Mouse (Mus musculus) macrophage (primary cell): ENCODE results near the gene Samd4b. TPM values are rescaled to one million over a fixed set of nuclear protein-coding genes. Genes with fewer than 3 reads are reported as not detected.

Experiments
- H3K27ac ChIP-seq: fragments of 350-480 bp; formaldehyde crosslinking; 2 replicates; pipeline ENCODE4 v1.9.0; 2021
- H3K36me3 ChIP-seq: fragments of 350-480 bp; formaldehyde crosslinking; 2 replicates; pipeline ENCODE4 v1.9.0; 2021; ENCODE audit errors: inconsistent target
- H3K4me3 ChIP-seq: fragments of 350-480 bp; formaldehyde crosslinking; 2 replicates; pipeline ENCODE4 v1.9.0; 2021; ENCODE audit errors: inconsistent target
- H3K79me2 ChIP-seq: fragments of 350-480 bp; formaldehyde crosslinking; 2 replicates; pipeline ENCODE4 v1.9.0; 2021; ENCODE audit errors: inconsistent target
- WGBS: methylation state at CpG from one replicate; pipeline ENCODE4 v1.1.7; 2026; ENCODE audit warnings: inconsistent platforms; ENCODE audit not compliant: missing documents; 5-methylcytosine and 5-hydroxymethylcytosine counted together
- polyA plus RNA-seq: library from polyadenylated mRNA; stranded (reverse); fragments of 250-400 nt; gene quantifications from 3 replicates; pipeline ENCODE4 v1.2.4, GENCODE M21; 2018; ENCODE audit warnings: inconsistent platforms

Gene Samd4b
- polyA plus RNA-seq, 1 experiment from 2014 or later = 25.5 TPM

DNA sequence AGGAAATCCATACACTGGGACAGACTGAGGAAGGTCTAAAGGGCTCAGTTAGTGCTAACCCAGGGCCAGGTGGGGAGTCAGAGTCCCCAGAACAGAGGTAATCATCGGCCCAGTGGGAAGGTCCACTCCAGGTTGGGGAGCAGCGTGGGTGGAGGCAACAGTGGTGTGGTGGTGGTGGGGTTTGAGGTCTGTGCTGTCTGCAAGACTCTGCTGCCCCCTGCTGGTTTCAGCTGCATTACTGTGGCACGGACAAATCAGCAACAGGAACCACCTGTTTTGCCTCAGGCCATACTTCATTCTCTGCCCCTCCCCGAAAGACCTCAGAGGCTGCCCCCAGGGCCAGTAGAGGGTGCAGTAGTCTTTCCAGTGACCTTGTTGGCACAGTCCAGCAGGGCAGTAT is 211.5 kb downstream of the Samd4b start:
- H3K27ac ChIP-seq = peak overlapping the region; percentile 100
- no peak overlapping the region for H3K4me3 ChIP-seq
- peaks cover 44% of the 10 kb centered on the region for H3K79me2 ChIP-seq
- WGBS = 0% methylated on average over 3 of the region's 4 CpGs
- peaks cover 26% of the 10 kb centered on the region; the same call in 1 of the 2 replicates for H3K36me3 ChIP-seq

DNA sequence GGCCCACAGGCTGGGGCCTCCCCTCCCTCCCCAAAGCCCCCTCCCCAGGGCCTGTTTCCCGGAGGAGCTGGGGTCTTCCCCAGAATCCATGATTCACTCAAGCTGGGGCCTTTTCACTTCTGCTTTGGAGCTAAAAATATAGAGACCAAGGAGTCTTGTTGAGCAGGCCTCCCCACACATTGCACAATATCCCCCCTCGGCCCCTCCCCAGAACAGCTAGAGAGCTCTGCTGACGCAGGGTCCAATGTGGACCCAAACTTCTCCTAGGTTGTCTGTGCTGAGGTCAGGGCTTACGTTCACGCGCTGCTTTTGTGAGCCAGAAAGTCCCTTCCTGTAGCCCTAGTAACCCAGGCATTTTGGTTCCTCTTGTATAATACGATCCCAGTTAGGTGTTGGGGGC is 211.9 kb downstream of the Samd4b start:
- peaks cover 39% of the 10 kb centered on the region for H3K79me2 ChIP-seq
- H3K36me3 ChIP-seq = peaks cover 26% of the 10 kb centered on the region; the same call in 1 of the 2 replicates
- H3K27ac ChIP-seq = peak overlapping the region; percentile 100
- WGBS = 1% methylated on average over 7 of the region's 7 CpGs
- no peak overlapping the region for H3K4me3 ChIP-seq

DNA sequence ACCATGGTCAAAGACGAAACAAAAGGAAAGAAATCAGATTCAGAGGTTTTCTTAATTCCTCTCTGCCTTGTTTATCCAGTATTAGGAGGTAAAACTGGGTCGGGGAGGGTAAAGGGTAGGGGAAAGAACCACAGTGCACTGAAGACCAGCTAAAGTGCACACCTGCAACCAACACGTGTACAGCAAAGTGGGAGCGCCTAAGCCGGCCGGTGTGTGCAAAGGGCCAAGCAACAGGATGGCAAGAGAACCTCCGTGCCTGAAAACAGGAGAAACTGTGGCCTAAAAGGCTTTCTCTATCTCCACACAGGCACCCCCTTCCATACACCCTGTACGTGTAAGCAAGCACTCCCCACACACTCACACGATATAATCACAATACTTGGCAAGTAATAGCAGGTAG is 212.7 kb downstream of the Samd4b start:
- Histone ChIP-seq H3K27ac (peak overlapping the region; percentile 100), H3K79me2 (peaks cover 36% of the 10 kb centered on the region; the same call in 1 of the 2 replicates), H3K4me3 (no peak overlapping the region), H3K36me3 (peaks cover 24% of the 10 kb centered on the region; the same call in 1 of the 2 replicates)
- WGBS = 83% methylated on average over 9 of the region's 9 CpGs

DNA sequence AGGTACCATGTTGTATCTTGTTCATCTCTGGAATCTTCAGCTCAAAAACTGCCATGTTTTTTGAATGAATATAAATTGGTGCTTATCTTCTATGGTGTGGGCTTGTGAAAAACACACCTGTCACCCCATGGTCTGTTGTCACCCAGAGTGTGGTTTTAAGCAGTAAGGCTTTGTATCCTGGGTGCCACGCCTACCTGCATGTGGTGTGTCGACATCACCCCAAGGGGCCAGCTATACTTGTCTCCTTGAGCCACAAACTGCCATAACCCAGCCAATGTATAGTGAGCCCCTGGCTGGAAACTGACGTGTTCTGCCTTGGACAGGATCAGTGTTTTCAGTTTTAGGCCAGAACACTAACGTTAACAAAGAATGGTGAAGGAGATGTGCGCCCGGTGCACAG is 213.8 kb downstream of the Samd4b start:
- 50% methylated on average over 6 of the region's 6 CpGs for WGBS
- Histone ChIP-seq H3K36me3 (peaks cover 18% of the 10 kb centered on the region; the same call in 1 of the 2 replicates), H3K4me3 (no peak overlapping the region), H3K79me2 (peaks cover 36% of the 10 kb centered on the region; the same call in 1 of the 2 replicates), H3K27ac (peak overlapping the region; percentile 100)

DNA sequence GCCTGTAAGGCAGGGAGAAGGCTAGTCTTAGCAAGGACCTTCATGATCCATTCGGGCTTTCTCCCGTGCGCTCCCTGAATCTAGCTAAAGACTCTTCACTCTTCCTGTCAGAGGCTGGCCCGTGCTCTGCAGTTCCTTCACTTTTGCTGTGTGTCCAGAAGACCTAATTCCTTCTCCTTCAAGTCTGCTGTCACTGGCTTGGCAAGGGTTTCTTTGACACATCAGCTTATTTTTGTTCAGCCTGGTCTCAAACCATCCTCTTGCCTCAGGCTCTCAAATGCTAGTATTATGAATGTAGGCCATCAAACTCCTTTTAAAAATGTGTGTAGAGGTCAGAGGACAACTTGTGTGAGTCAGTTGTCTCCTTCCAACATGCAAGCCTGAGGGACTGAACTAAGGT is 214.3 kb downstream of the Samd4b start:
- peak overlapping the region; percentile 100 for H3K27ac ChIP-seq
- no peak overlapping the region for H3K4me3 ChIP-seq
- H3K36me3 ChIP-seq = peaks cover 12% of the 10 kb centered on the region; the same call in 1 of the 2 replicates
- WGBS = 40% methylated on average over 4 of the region's 4 CpGs
- peaks cover 36% of the 10 kb centered on the region for H3K79me2 ChIP-seq

DNA sequence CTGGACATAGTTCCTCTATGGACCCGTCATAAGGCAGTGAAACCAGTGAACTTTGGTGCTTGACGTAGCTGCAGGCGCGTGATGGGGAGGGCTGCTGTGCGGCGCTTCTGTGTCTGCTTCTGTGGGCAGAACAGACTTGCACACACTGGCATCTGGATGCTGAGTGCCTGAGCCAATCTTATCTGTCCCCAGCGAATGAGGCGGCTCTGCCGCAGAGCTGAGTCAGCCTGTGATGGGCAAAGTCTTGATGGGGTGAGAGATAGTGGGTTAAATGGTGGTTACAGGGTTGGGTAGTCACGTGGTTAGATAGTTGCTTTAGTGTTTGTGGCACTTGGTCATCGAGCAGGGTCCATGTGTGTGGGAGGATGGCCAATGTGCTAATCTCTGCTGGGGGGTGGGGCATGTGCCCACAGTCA is 215.0 kb downstream of the Samd4b start:
- Histone ChIP-seq H3K27ac (peak overlapping the region; percentile 100), H3K79me2 (peaks cover 37% of the 10 kb centered on the region), H3K36me3 (peaks cover 6% of the 10 kb centered on the region; the same call in 1 of the 2 replicates), H3K4me3 (no peak overlapping the region)
- 0% methylated on average over 11 of the region's 11 CpGs for WGBS

DNA sequence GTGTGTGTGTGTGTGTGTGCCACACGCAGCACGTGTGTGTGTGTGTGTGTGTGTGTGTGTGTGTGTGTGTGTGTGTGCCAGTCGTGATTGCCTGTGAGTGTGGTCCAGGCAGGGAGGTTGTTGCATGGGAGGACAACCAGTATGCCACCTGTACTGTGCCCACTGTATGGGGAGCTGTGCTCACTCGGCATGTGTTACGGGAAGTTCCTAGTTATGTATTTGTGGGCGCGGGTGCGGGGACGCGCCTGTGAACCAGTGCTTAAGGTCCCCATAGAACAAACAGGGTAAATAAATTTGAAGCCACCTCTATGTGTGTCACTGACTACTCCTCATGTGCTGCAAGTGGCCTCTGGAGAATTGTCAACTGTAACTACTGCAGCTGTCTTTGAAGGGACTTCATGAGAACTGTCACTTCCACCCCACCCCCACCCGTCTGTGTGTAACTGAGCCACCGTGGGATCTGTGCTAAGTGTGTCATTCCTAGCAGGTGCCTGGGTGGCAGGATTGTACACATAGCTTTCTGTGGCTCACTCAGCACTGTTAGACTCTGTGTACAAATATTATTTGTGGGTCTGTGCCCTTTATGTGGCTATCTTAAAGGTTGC is 215.5 kb downstream of the Samd4b start:
- WGBS = 0% methylated on average over 9 of the region's 12 CpGs
- no peak overlapping the region; the same call in 1 of the 2 replicates for H3K4me3 ChIP-seq
- H3K36me3 ChIP-seq = peaks cover 6% of the 10 kb centered on the region; the same call in 1 of the 2 replicates
- peaks cover 41% of the 10 kb centered on the region for H3K79me2 ChIP-seq
- peak overlapping the region; percentile 100 for H3K27ac ChIP-seq

DNA sequence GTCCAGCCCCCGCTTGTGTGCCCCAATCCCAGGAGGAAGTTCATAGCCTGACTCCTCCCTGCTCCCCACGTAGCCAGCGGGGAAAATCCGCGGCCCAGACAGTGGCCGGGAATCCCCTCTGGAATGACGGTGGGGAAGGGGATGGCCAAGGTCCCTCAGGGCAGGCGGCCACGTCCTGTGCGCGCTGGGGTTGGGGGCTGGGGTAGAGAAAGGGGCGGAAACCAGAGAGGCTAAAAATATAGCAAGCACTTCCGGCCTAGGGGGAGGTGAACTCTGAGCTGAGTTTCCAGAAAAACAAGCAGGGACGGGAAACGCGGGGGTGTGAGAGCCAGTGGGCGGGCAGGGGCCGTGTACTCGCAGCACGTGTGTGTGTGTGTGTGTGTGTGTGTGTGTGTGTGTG is 216.0 kb downstream of the Samd4b start:
- WGBS = 0% methylated on average over 16 of the region's 20 CpGs
- Histone ChIP-seq H3K4me3 (peak overlapping the region; percentile 26), H3K79me2 (peaks cover 46% of the 10 kb centered on the region), H3K27ac (peak overlapping the region; percentile 100), H3K36me3 (peaks cover 10% of the 10 kb centered on the region; the same call in 1 of the 2 replicates)

DNA sequence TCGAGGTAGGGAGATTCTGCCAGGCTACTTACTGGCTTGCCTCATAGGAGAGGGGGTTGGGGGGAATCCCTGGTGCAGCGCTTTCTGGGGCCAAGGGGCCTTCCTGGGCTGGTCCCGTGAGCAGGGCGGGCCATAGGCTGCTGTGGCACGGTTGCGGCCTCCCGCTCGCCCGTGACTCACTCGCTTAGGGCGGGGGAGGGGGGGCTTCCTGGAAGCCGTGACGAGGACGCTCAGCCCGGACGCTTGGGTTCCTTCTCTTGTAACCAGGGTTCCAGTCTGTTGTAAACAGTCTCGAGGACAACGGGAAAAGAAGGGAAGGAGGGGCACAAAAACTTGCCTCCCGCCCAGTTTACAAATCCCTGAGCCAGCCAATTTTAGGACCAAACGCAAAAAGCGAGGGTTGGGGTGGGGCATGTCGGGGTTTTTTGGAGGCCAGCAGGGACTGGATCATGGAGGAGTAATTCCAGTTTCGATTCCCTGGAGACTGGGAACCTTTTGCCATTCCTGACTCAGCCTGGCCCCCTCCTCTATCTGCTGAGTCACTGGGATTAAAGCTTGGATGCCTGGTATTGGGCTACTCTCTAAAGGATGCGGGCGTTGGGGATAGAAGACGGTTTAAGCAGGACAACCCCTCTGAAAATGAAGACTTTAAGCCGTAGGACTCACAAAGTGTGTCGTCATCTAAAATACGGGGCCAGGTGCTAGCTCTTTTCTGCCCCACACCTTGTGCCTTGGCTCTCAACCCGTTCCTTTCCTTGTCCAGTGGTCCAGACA is 216.7 kb downstream of the Samd4b start:
- Histone ChIP-seq H3K27ac (peak overlapping the region; percentile 100), H3K4me3 (peak overlapping the region; percentile 96), H3K36me3 (peaks cover 10% of the 10 kb centered on the region; the same call in 1 of the 2 replicates), H3K79me2 (peaks cover 52% of the 10 kb centered on the region)
- WGBS = under 1% methylated on average over 30 of the region's 30 CpGs

DNA sequence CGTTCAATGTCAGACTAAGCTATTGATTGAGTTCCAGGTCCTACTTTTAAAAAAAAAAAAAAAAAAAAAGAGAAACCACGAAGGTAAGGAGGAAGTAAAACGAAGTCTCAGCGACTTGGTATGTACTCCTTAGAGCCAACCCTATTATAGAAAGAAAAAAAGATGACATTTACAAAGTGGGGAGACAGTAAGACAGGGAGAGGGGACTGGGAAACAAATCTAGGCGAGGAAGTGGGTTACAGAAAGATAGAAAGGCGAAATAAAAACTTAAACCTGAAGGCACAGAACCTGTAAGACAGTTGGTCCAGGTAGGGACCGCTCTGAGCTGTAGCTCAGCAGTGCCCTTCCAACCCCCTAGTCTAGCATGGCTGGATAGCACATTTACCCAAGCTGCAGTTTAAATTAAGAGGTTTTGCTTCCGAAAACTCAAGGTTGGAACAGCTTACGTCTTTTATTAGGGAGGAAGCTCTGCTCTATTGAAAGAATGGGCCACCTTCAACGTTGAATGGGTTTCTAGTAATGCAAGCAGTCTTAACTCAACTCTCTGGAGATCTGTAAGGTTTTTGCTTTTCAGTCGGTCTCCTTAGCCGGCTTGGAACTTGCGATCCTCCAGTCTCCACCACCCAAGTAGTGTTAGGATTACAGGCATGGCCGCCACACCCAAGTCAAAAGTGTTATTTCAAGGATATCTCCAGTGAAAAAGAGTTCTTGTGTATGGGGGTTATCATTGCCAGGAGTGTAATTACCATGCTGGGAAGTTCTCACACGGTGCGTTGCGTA is 217.5 kb downstream of the Samd4b start, which contains the start of gene Zfp36:
Zfp36 (minus strand) TSS at position 17 of the 780 bp plus-strand sequence.
- 17% methylated on average over 17 of the region's 17 CpGs for WGBS
- Histone ChIP-seq H3K36me3 (peaks cover 10% of the 10 kb centered on the region; the same call in 1 of the 2 replicates), H3K4me3 (peak within 1 kb of the TSS; percentile 96), H3K79me2 (peaks cover 52% of the 10 kb centered on the region), H3K27ac (peak within 1 kb of the TSS; percentile 100)

DNA sequence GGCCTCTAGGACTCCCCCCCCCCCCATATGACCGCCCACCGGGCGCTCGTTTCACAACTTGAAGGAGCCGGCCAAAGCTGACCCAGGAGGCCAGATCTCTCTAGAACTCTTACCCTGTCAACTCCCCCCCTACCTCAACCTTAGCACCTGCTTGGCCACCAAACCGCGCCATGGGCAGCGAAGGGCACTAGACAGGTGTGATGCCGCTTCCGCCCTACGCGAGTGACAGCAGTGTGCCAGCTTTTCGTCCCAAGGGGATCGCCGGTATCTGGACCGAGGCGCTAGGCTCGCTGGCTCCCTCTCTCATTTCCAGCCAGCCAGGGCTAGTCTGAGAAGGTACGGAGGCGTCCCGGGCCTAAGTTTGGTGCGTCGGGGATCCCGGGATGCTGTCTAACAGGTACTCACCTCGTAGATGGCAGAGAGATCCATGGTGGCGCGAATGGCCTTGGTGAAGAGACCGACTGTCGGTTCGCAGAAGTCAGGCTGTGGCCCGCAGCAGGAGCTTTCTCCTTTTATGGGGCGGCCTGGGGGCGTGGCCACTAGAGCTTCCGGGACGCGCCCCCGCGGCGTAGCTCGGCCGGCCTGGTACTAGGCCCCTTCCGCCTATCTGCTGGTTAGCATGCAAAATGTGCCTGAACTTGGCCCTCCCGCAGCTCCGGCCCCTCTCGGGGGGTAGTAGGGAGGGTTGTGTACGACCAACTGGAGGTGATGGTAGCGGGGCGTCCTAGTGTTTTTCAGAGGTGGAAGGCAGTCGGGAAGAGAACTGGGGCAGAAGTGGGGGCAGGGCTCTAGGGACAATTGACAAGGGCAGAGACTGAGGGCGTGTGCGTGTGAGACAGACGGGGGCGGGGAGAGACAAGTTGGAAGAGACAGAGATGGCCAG is 218.9 kb downstream of the Samd4b start:
- H3K4me3 ChIP-seq = peak overlapping the region; percentile 96
- under 1% methylated on average over 47 of the region's 53 CpGs for WGBS
- H3K79me2 ChIP-seq = peaks cover 40% of the 10 kb centered on the region
- H3K27ac ChIP-seq = peak overlapping the region; percentile 100
- peaks cover 10% of the 10 kb centered on the region; the same call in 1 of the 2 replicates for H3K36me3 ChIP-seq

DNA sequence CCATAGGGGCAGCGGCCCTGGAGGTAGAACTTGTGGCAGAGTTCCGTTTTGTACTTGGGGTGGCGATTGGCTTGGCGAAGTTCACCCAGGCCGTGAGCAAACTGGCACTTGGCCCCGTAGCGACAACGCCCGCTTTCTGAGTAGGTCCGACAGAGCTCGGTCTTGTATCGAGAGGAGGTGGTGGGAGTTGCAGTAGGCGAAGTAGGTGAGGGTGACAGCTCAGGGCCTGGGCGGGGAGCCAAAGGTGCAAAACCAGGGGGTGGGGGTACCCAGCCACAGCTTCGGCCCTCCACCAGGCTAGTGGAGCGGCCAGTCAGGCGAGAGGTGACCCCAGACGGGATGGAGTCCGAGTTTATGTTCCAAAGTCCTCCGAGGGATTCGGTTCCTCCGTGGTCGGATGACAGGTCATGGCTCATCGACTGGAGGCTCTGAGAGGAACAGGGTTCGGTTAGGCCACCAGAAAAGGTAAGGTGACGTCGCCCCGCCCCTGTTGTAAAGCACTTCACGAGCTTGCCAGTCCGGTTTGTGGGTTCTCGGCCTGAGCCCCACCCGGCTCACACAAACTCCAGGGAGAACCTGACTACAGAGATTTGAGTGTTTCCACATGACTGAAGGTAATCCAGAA is 219.8 kb downstream of the Samd4b start:
- 2% methylated on average over 32 of the region's 32 CpGs for WGBS
- Histone ChIP-seq H3K27ac (peak overlapping the region; percentile 100), H3K36me3 (peaks cover 10% of the 10 kb centered on the region; the same call in 1 of the 2 replicates), H3K4me3 (peak overlapping the region; percentile 96), H3K79me2 (peaks cover 40% of the 10 kb centered on the region)
